Mouse (Mus musculus): ENCODE results near the gene Uri1. TPM values are rescaled to one million over a fixed set of nuclear protein-coding genes. Genes with fewer than 3 reads are reported as not detected.

Uri1 gene
- 10 to 100 TPM; 40.4 to 41.5 TPM for total RNA-seq (2021)
- long read RNA-seq, transcript Uri1-201 (11 exons, 3,441 nt), result major isoform, 73 of 90 reads
- long read RNA-seq, partial matches to known transcripts, result 4 of 90 reads
- long read RNA-seq, other reads (novel, unspliced or antisense), result 13 of 90 reads

DNA sequence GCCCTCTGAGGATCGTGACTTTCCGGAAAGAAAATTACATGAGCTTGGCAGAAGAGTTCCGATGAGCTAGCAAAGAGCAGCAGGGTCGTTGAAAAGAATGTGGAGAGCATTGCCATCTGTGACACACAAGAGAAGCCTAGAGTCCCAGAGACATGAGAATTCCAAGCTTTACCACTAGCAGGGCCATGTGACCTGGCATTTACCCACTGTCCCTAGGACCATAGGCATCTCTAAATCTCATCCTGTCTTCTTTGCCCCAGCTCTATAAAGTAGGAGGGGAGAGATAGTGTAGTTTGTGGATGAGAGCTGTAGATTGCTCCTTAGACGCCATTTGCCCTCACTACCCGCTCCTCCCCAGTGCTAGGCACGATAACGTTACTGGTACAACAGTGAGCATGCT is at the start of gene Uri1:
Uri1 (minus strand) TSS at position 101 of the 400 bp plus-strand sequence.
- DNase-seq (ENCODE audit: low spot score in 2 of 2), result no peak

DNA sequence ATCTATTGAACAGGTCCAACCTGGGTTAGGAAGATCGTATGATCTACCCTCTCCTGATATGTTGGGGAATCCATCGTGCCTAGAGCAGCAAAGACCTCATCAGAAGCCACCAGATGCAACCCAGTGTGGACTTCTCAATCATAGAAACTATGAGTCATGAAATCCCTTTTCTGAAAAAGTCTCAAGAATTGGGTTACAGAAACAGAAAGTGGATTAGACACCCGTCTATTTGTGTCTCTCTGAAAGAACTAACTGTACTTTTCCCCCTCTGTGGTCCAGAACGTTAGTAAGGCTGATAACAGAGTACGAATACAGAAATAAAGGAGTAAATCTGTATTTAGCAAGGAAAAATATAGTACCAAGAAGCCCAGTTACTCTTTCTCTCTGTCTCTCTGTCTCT is 47.7 kb upstream of the Uri1 start:
- DNase-seq (ENCODE audit: low spot score in 2 of 2), result no peak

DNA sequence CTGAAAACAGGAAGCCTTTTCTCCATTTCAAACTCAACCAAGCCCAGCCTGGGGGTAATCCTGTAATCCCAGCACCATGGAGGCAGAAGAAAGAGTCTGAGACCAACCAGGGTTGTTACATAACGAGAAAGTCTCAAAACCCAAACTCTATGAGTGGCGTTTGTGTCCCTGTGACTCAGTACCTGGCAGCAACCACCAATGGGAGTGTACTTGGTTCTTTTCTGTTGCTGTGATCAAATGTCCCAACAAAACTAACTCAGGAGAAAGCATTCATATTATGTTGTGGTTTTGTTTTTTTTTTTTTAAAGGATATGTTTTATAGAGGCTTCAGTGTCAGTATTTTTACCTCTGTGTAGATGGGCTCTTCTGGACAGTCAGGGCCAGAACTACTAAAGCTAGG is 47.3 kb upstream of the Uri1 start:
- no peak for DNase-seq (ENCODE audit: low spot score in 2 of 2)

DNA sequence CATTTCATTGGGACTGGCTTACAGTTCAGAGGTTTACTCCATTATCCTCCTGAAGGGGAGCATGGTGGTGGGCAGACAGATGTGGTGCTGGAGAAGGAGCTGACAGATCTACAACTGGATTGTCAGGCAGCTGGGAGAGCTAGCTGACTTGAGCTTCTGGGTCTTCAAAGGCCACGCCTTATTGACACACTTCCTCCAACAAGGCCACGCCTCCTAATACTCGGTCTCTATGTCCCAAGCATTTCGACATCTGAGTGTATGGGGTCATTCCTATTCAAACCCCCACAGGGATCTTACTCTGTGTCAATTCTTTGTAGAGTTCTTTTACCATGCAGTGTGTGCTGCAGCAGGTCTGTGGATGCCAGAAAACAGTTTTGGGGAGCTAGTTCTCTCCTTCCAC is 41.1 kb upstream of the Uri1 start:
- no peak for DNase-seq (ENCODE audit: low spot score in 2 of 2)

DNA sequence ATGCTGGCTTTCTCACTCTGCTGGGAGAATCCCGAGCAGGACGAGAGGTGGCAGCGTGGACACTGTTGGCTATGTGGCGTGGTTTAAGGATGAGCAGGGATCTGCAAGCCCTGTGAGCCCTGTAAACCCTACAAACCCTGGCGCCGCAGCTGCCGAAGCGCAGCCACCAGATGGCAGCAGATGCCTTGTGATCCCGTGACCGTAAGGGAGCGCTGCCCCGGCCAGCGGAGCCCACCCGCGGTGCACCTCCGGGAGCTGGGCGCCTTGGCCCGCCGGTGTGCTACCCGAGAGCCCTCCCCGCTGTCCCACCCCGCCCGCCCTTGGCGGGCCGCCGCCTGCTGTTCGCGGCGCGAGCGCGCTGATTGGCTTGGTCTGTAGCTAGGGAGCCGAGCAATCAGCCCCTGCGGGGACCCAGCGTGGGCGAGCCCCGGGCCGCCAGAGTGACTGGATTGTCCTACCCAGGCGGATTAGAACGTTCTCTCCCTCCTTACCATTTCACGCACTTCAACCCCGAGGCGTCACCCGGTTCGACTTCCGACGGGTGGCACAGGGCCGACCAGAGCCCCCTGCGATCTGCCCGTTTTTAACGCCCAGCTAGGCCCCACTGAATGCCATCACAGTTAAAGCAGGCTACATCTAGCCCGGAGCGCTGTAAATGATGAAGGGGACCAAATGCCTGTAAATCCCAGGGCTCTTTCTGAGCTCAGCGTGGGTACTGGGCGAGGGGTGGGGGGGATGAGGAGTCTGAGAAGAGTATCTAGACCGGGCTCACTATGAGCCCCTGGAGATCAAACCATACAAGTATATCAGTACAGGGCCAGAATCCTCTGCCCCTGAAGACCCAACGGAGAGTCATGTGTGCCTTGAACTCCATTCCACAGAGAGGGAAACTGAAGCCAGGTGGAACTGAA is 38.0 kb upstream of the Uri1 start:
- DNase-seq (ENCODE audit: low spot score in 2 of 2), result peak; percentile 80 to 93

DNA sequence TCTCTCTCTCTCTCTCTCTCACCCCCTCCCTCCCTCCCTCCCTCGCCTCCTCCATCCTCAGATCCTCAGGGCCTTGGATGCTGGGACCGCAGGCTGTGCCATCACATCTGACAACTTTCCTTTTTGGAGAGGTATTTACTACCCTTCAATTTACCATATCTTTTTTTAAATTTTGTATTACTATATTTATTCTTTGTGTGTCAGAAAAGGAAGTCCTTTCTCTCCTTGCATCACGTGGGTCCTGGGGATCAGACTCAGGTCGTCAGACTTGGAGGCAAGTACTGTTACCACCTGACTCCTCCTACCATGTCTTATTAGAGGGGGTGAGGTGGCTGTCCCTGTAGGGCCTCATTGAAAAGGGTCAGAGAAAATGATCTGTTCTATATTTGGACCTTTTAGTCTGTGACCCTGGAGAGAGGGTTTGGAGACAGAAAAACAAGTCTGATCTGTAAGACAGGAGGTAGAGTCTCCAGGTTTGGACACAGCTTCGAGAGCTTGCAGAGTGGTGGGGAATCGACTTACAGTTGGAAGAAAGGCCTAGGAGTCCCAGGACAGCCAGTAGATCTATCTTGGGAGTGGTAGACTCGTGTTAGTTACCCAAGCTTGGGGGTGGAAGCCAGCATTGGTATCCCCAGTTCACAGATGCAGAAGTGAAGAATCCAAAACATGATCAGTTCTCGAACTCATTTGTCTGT is 36.4 kb upstream of the Uri1 start:
- DNase-seq (ENCODE audit: low spot score in 2 of 2), result no peak

DNA sequence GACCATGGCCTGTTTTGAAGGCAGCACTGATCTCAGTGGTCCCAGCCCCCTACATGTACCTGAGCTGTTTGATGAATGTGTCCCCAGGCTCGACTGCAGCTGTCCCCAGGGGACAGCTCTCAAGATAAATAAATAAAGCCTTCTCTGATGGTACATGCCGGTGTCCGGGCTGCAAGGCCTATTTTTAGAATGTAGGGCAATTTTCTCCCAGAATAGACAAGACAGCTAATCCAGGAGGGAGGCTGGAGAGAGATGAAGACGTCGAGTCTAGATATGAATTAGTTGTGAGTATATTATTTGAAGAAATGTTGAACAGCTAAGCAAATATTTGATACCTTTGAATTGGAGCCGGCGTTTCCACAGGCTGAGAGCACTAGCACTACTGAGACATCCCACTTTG is 35.7 kb upstream of the Uri1 start:
- no peak for DNase-seq (ENCODE audit: low spot score in 2 of 2)

DNA sequence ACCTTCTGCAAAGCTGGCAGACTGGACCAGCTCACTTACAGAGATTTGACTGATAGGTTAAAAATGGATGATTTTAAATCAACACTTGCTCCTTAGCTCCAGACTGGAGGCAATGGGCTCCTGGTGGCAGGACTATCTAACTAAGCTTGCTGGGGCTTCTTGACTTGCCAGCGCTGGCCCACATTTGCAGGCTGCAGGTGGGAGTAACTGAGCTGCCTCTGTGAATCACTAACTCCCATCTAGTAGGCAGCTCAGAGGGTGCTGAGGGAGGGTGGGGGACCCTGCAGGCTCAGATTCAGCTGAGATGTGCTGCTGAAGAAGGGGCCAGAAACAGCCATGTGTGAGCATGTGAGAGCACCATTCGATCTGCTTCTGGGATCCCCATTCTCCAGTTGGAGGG is 32.6 kb upstream of the Uri1 start:
- DNase-seq (ENCODE audit: low spot score in 2 of 2), result peak; percentile 29 to 37

DNA sequence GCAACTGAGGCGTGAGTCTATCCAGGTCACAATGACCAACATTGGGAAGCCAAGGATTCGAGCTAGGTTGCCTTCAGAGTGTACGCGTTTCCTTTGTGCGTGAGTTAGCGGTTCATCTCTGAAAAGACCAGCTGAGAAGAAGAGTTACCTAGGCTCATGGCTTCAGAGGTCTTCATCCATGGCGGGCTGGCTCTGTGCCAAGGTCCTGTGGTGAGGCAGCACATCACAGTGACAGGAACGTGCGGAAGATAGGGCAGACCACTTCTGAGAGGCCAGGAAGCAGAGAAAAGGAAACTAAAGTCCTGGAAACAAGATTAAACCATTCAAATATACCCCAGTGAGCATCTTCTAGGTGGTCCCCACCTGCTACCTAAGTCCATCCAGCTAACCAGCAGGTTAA is 30.9 kb upstream of the Uri1 start:
- DNase-seq (ENCODE audit: low spot score in 2 of 2), result no peak

DNA sequence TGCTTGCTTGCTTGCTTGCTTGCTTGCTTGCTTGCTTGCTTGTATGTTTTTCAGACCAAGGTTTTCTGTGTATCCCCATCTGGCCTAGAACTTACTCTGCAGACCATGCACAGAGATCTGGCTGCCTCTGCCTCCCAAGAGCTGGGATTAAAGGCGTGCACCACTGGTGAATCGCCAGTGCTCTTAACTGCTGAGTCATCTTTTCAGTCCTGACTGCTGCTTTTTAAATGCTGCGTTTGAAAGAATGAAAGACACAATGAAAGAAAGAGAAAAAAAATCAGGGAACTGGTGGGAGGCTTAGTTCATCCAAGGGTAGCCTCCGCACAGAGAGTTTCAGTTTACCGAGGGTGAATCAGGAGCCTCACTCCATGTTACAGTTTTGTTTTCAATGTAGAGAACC is 23.9 kb upstream of the Uri1 start:
- no peak for DNase-seq (ENCODE audit: low spot score in 2 of 2)

DNA sequence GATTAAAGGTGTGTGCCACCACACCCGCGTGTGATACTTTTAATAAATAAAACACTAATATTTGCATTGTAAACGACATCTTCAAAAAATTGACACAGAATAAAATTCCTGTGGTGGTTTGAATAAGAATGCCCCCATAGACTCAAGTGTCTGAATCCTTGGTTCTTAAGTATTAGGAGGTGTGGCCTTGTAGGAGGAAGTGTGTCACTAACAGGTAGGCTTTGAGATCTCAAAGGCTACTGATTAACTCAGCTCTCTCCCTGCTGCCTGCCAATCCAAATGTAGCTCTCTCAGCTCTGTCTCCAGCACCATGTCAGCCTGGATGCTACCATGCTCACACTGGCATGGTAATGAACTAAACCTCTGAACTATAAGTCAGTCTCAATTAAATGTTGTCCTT is 17.9 kb upstream of the Uri1 start:
- DNase-seq (ENCODE audit: low spot score in 2 of 2), result no peak

DNA sequence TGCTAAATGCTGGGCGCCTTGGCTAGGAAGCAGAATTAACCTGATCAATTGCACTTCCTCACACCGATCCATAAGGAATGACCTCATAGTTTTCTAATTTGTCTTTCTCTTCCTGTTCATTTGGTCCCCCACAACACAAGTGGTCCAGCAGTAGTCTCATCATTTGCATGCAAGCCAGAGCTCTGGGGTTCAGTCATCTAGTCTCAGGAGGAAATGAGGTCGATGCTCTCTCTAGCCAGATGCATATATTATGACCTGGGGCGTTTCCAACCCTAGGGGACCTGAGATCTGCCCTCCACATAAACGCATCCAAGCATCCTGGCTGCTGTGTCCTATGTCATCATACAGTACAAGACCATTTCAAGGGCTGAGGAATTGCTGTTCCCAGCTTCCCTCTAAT is 14.2 kb upstream of the Uri1 start:
- DNase-seq (ENCODE audit: low spot score in 2 of 2), result no peak

DNA sequence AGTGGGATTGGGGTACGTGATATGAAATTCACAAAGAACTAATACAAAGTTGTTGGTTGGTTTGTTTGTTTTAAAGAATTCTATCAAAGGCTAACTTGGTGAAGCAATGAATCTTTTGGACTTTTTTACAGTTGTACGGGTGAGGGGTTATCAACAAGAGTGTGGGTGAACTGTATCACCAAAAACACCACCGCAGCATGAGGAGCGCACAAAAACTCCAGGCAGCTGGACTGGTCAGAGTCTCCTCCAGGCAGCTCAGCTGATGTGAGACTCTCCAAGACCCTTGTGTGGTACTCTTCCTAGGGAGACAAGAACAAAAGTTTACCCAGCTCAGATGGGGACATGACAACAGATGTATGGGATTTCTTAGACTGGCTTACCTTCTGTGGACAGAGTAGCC is 7.8 kb upstream of the Uri1 start:
- DNase-seq (ENCODE audit: low spot score in 2 of 2), result no peak

DNA sequence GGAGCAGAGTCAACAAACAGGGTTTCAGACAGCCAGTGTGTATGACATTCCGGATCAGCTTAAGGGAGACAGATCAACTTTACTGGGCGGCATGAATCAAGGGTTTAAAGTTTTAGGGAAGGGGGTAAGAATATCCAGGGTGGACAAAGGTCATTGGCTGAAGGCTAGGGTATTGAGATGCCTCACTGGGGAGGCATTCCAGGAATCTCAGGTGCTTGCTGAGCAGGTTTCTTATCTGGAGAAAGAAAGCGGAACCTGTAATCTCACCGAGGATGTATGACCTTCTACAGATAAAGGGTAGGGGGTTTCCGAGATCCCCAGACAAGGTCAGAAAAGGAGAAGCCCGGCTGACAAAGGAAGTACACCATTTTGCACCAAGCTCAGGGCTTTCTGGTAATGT is 7.3 kb upstream of the Uri1 start:
- no peak for DNase-seq (ENCODE audit: low spot score in 2 of 2)

DNA sequence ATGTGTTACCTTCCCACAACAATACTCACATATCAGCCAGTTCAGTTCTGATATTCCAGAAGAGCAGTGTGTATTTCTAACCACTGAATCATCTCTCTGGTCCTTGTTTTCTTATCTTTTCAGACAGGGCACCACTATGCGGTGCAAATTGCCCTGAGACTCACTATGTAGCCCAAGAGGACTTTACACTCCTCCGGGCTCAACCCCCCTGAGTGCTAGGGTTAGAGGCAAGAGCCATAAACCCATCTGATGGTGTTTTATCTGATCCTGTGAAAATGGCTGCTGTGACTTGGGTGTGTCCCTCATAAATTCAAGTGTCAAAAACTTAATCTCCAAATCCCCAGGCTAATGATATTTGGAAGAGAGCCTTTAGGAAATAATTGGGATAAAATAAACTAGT is 6.6 kb upstream of the Uri1 start:
- DNase-seq (ENCODE audit: low spot score in 2 of 2), result no peak

DNA sequence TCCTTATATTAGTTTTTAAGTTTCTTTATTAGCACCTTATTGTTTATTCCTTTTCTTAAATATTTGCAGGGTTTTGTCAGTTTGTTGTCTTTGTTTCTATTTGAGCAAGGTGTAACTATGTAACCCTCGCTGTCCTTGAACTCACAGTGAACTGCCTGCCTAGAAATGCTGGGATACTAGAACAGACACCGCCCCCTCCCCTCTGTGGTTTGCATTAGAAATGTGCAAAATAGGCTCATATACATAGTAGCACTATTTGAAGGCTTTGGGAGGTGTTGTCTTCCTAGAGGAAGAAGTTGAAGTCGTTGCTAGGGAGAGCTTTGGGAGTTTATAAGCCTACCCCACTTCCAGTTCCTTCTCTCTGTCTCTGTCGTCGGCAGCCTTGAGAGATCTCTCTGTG is 5.7 kb upstream of the Uri1 start:
- DNase-seq (ENCODE audit: low spot score in 2 of 2), result no peak

DNA sequence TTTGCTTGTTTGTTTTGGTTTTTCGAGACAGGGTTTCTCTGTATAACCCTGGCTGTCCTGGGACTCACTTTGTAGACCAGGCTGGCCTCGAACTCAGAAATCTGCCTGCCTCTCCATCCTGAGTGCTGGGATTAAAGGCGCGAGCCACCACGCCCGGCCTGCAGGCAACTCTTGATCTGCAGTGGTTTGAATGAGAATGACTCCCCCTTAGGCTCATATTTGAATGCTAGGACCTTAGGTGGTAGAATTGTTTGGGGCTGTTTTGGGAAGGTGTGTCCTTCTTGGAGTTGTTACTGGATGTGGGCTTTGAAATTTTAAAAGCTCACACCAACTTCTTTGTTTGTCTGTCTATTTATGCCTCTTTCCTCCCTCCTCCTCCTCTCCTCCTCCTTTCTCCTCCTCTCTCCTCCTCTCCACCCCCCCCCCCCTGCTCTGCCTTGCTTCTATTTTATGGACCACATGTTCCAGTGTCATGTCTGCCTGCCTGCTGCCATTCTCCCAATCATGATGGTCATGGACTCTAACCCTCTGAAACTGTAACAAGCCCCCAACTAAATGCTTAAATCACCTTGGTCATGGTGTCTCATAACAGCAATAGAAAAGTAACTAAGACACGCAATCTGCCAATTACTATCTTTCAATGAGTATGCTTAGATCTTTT is 4.7 kb upstream of the Uri1 start:
- DNase-seq (ENCODE audit: low spot score in 2 of 2), result no peak

DNA sequence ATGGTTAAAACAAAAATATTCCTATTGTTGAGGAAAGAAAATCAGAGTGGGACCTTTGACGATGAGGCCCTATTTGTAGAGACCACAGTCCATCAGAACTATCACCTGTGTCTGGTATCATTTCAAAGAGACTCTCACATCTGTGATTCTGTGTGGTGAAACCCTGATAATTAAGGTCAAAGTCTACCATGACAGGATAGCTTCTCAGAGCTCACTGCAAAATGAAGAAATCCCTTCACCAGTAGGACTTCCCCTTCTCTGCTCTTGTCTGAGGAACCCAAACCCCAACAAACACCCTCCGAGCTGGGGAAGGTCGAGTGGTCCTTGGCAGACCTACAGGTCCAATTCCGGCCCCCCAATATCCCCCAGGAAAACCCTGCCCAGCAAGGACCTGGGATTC is 1.5 kb upstream of the Uri1 start:
- no peak for DNase-seq (ENCODE audit: low spot score in 2 of 2)

DNA sequence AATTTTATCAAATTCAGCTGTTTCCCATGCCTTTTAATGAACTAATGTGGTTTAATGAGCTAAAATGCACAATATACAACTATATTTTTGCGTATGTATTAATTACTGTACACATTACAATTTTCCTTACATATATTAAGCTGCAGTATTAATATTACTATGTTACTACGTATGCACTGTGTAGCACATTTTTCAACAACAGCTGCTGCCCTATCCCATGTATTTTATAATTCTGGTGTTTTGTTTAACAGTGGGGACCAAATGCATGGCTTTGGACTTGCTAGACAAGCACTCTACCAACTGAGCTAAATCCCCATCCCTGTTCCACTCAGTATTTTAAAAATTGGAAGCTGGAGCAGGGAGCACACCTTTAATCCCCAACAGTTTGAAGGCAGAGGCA is 3.6 kb downstream of the Uri1 start:
- no peak for DNase-seq (ENCODE audit: low spot score in 2 of 2)

DNA sequence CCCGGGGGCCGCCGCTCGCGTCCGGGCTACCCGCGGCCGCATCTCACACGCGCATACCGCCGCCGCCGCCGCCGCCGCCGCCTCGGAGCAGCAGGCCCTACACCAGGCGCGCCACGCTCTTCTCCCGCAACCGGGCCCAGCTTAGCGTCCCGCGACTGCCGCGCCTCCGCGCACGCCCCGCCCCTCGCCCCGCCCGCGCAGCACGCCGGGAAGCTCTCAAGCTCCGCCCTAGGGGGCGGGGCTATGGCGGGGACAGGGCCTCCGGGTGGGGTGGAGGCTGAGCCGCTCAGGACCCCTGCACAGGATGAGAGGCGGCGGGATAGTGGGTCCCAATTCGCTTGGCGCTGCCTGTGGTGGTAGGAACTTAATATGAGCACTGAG is 4.0 kb downstream of the Uri1 start:
- DNase-seq (ENCODE audit: low spot score in 2 of 2), result peak; percentile 87 to 91

DNA sequence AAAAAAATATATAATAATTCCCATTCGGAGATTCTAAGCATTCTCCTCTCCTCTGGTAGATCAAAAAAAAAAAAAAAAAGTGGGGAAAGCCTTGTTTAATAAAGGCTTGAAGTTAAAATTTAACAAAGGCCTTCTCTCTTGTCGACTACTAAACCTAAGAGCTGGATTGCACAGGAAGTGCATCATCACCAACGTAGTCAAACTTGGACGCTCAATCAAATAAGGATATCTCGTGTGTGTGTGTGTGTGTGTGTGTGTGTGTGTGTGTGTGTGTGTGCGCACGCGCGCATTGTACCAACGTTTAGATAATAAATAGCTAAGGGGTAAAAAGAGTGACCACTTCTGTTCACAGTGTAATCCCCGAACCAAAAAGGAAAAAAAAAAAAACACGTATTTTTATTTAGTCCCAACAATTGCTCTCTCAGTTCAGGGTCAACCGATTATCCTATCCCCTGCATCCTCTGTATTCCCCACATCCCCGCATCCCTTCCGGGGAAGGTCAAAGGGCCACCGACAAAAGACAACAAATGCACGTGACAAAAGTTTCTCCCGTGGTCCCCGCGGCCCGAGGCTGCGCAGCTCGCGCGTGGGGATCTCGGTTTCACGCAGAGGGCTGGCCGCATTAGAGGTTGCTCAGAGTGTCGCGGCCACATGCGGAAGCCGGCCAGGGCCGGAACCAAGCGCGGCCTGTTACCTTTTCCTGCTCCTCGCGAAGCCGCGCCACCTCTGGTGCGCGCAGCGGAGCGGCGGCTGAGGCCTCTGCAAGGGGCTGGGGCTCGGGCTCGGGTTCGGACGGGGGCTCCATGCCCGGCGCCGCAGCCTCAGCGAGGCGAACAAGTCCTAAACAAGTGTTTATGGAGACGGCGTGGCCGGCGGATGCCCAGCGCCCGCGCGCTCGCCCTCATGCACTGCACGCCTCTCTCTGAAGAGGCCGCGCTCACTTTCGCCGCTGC is 4.7 kb downstream of the Uri1 start:
- DNase-seq (ENCODE audit: low spot score in 2 of 2), result peak; percentile 37 to 68

All from layer of hippocampus, adult 18-20 months (tissue).